Mouse (Mus musculus) spleen, embryonic (tissue): ENCODE results near the gene Hnrnpdl.

Experiments
- CTCF ChIA-PET: fragments of 350-600 bp; sonication (Branson Sonifier 250); formaldehyde crosslinking; loops from one replicate; lab custom pipeline; 2022; lab: Charles Lee

The Hnrnpdl gene

DNA sequence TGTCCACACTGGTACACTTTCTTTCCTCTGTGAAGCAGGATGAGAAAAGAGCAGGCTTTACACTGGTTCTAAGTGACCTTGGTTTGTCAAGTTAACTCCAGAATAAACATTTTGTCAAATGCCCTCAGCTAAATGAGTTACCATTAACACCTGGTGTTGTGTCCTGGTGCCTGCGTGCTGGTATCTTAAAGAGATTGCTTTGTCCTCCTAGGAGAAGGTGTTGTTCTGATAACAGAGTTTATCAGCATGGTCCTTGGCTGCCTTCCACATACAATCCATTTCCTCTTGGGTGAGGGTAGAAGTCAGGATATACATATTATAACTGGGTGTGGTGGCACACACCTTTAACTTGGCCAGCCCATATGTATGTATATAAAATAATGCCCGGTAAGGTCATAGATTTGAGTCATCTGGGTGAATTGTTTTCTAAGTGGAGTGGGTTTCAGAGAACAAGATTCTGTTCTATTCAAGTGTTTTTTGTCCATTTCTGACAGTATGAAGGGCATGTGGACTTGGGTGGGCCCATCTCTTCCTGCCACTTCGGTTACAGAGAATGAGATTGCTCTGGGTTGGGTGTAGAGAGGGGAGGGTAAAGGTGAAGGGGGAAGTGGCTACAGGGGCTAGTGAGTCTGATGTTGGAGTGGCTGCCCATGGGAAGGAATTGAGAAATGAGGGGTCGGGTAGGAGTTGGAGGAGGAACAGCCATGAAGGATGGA lies 33.0 kb downstream of the Hnrnpdl start:
- CTCF ChIA-PET, result no interaction called here

GRCm38 (mm10) chr5:100005896-100006295 lies 33.6 kb downstream of the Hnrnpdl start:
- CTCF ChIA-PET, result no interaction called here

DNA sequence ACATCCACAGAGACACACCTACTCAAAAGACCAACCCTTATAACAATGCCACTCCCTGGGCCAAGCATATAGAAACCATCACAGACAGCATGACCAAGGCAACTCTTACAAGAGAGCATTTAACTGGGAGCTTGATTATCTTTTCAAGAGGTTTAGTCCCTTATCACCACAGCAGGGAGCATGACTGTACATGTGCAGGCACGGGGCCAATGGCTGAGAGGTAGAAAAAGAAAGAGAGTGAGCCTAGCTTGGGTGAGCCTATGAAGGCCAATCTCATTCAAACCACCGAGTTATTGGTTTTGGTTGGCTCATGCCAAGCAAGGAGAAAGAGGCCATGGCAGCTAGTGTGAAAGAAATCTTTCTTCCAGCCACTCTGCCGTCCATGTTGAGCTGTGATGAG lies 34.0 kb downstream of the Hnrnpdl start:
- CTCF ChIA-PET, result no interaction called here

- CTCF ChIA-PET, result no interaction called here
These were observed 35.6 kb downstream of the Hnrnpdl start for GRCm38 (mm10) chr5:100003895-100004294.

DNA sequence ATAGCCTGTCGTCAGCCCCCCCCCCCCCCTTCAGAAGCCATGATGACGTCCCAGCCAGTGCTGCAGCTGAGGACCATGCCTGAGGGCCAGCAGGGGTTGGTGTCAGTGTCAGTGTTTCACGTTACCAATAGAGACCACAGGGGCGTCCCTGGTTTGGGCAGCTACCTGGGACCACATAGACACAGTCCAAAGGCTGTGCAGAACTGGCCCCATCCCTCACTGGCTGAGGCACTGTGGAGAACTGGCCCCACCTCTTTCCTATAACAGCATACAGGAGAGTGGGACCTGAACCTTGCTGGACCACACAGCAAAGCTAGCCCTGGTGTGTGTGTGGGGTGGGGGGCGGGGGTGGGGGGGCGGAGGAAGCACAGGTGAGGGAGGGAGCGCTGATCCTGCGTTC lies 39.0 kb downstream of the Hnrnpdl start:
- CTCF ChIA-PET, result no interaction called here

GRCm38 (mm10) chr5:100000048-100000447 lies 39.4 kb downstream of the Hnrnpdl start:
- CTCF ChIA-PET, result no interaction called here

- CTCF ChIA-PET, result no interaction called here
These were observed 44.8 kb downstream of the Hnrnpdl start for GRCm38 (mm10) chr5:99994680-99995079.

DNA sequence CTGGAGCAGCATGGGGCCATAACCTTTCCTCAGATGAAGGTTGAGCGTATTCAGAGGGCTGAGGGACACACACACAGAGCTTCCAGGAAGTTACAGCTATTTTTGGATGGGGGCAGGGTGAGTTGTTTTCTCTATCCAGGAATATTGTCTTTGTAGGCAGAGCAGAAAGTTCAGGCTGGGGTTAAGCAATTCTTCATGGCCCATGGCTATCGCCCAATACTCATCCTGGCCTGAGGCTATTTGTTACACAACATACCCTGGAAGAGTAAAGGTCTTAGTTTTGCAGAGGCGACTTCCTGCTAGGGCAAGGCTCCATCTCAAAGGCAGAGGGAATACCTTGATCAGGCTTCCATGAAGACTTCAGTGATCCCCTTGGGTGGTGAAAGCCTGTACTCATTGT lies 45.3 kb downstream of the Hnrnpdl start:
- CTCF ChIA-PET, result no interaction called here
